Mouse (Mus musculus): ENCODE measurements around the gene Vmn1r62.
"Not testable (repeated sequence)": the region's sequence is repeated elsewhere in the genome, so short reads cannot be mapped to it uniquely, and the experiment has no call there.

Vmn1r62 gene

DNA sequence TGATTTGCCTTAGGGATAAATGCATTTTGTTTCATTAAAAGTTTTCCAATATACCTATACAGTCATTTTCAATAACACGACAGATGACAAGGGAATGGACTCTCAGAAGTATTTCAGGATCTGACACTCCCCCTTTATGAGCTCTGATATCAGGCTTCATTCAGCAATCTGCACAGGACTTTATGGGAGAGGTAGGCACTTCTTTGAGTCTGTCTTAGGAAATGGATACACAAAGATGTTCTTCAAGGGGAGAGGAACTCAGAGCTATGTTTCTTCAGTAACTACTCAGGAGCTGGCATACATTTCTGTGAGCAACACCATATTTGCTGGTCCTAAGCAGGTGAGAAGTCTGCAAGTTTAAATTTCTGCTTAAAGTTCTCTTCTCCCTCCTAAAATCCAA lies at the start of gene Vmn1r62:
Gene Vmn1r62, plus strand, starts transcription at position 301 of the 400 bp plus-strand sequence.
- not testable (repeated sequence) for DNase-seq
